Mouse (Mus musculus): ENCODE measurements at regions not wholly inside any gene's neighbourhood (a gene's known extent, or its start where the extent isn't known, plus 50 kb on each side); places are given as distances from the start of the nearest gene placed in this dataset.

DNA sequence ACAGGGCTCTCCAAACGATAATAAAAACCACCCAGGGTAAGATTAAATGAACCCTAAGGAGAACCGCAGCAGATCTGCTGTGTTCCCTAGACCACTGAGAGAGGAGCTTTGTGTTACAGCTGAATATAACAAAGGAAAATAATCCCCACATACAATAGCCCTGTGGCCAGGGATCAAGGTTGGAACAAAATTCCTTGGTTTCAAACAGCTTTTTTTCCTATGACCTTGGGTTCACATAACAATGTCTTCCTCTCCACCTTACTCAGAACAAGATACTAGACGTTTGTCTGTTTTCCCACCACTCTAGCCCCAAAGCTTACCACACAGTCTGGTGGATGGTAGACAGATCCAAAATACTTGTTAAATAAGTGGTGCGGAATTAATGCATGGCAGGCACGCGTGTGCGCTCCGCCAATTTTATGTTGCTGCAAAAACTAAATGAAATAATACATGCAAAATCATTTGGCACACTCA is 281.0 kb downstream of the Galc start:
- H3K4me2 ChIP-seq (ENCODE audit: low read depth, low read length): no peak overlapping the region
- H3K27ac ChIP-seq (replicated peaks; ENCODE audit: low read depth, low read length): no peak overlapping the region
- no peaks in the 10 kb centered on the region for H3K36me3 ChIP-seq (replicated peaks; ENCODE audit: control insufficient read depth, insufficient read depth, low read depth, low read length)
- H3K4me1 ChIP-seq (ENCODE audit: control insufficient read depth, insufficient read depth, low read length): no peaks in the 10 kb centered on the region
- no peak for ATAC-seq (replicated peaks; ENCODE audit: insufficient number of reproducible peaks, low FRiP score, low TSS enrichment, low read depth)
- no peak overlapping the region for H3K9ac ChIP-seq (replicated peaks; ENCODE audit: low read length)
- DNase-seq (ENCODE audit: low spot score): peak; percentile 9
- H3K27me3 ChIP-seq (ENCODE audit: control insufficient read depth, insufficient read depth, low read length): no peaks in the 10 kb centered on the region
- no peaks in the 10 kb centered on the region for H3K9me3 ChIP-seq (replicated peaks; ENCODE audit: control insufficient read depth, low read length)
- no peak overlapping the region for H3K4me3 ChIP-seq (ENCODE audit: low read depth, low read length)
- 69% methylated on average over 8 of the region's 8 CpGs for WGBS

GRCm38 (mm10) chr12:97977633-97978032 is 281.6 kb downstream of the Galc start:
- H3K4me1 ChIP-seq (ENCODE audit: control insufficient read depth, insufficient read depth, low read length): no peaks in the 10 kb centered on the region
- H3K4me3 ChIP-seq (ENCODE audit: low read depth, low read length): no peak overlapping the region
- H3K9ac ChIP-seq (replicated peaks; ENCODE audit: low read length): no peak overlapping the region
- WGBS: 60% methylated on average over 3 of the region's 3 CpGs
- no peaks in the 10 kb centered on the region for H3K36me3 ChIP-seq (replicated peaks; ENCODE audit: control insufficient read depth, insufficient read depth, low read depth, low read length)
- no peak overlapping the region for H3K27ac ChIP-seq (replicated peaks; ENCODE audit: low read depth, low read length)
- H3K9me3 ChIP-seq (replicated peaks; ENCODE audit: control insufficient read depth, low read length): no peaks in the 10 kb centered on the region
- DNase-seq (ENCODE audit: low spot score) (no peak), ATAC-seq (replicated peaks; ENCODE audit: insufficient number of reproducible peaks, low FRiP score, low TSS enrichment, low read depth) (no peak)
- H3K27me3 ChIP-seq (ENCODE audit: control insufficient read depth, insufficient read depth, low read length): no peaks in the 10 kb centered on the region
- no peak overlapping the region for H3K4me2 ChIP-seq (ENCODE audit: low read depth, low read length)

- Histone ChIP-seq H3K36me3 (replicated peaks; ENCODE audit: control insufficient read depth, insufficient read depth, low read depth, low read length) (no peaks in the 10 kb centered on the region), H3K4me2 (ENCODE audit: low read depth, low read length) (no peak overlapping the region), H3K27ac (replicated peaks; ENCODE audit: low read depth, low read length) (no peak overlapping the region), H3K9me3 (replicated peaks; ENCODE audit: control insufficient read depth, low read length) (no peaks in the 10 kb centered on the region), H3K4me1 (ENCODE audit: control insufficient read depth, insufficient read depth, low read length) (no peaks in the 10 kb centered on the region), H3K27me3 (ENCODE audit: control insufficient read depth, insufficient read depth, low read length) (no peaks in the 10 kb centered on the region), H3K9ac (replicated peaks; ENCODE audit: low read length) (no peak overlapping the region), H3K4me3 (ENCODE audit: low read depth, low read length) (no peak overlapping the region)
- ATAC-seq (replicated peaks; ENCODE audit: insufficient number of reproducible peaks, low FRiP score, low TSS enrichment, low read depth) (no peak), DNase-seq (ENCODE audit: low spot score) (no peak)
- 64% methylated on average over 10 of the region's 10 CpGs for WGBS
These were observed 285.2 kb downstream of the Galc start for GRCm38 (mm10) chr12:97973909-97974510.

GRCm38 (mm10) chr12:97957201-97957600 is 302.1 kb downstream of the Galc start:
- no peaks in the 10 kb centered on the region for H3K4me1 ChIP-seq (ENCODE audit: control insufficient read depth, insufficient read depth, low read length)
- DNase-seq (ENCODE audit: low spot score) (no peak), ATAC-seq (replicated peaks; ENCODE audit: insufficient number of reproducible peaks, low FRiP score, low TSS enrichment, low read depth) (no peak)
- H3K27ac ChIP-seq (replicated peaks; ENCODE audit: low read depth, low read length): no peak overlapping the region
- H3K4me2 ChIP-seq (ENCODE audit: low read depth, low read length): no peak overlapping the region
- no peaks in the 10 kb centered on the region for H3K27me3 ChIP-seq (ENCODE audit: control insufficient read depth, insufficient read depth, low read length)
- no peaks in the 10 kb centered on the region; the same call in 1 of the 2 replicates for H3K36me3 ChIP-seq (replicated peaks; ENCODE audit: control insufficient read depth, insufficient read depth, low read depth, low read length)
- H3K4me3 ChIP-seq (ENCODE audit: low read depth, low read length): no peak overlapping the region
- H3K9me3 ChIP-seq (replicated peaks; ENCODE audit: control insufficient read depth, low read length): no peaks in the 10 kb centered on the region
- H3K9ac ChIP-seq (replicated peaks; ENCODE audit: low read length): no peak overlapping the region
- 76% methylated on average over 4 of the region's 4 CpGs for WGBS

- H3K4me1 ChIP-seq (ENCODE audit: control insufficient read depth, insufficient read depth, low read length): no peaks in the 10 kb centered on the region
- ATAC-seq (replicated peaks; ENCODE audit: insufficient number of reproducible peaks, low FRiP score, low TSS enrichment, low read depth) (no peak), DNase-seq (ENCODE audit: low spot score) (no peak)
- WGBS: 88% methylated on average over 3 of the region's 3 CpGs
- H3K9ac ChIP-seq (replicated peaks; ENCODE audit: low read length): no peak overlapping the region
- no peak overlapping the region for H3K27ac ChIP-seq (replicated peaks; ENCODE audit: low read depth, low read length)
- no peaks in the 10 kb centered on the region for H3K27me3 ChIP-seq (ENCODE audit: control insufficient read depth, insufficient read depth, low read length)
- no peaks in the 10 kb centered on the region for H3K9me3 ChIP-seq (replicated peaks; ENCODE audit: control insufficient read depth, low read length)
- no peak overlapping the region for H3K4me2 ChIP-seq (ENCODE audit: low read depth, low read length)
- H3K36me3 ChIP-seq (replicated peaks; ENCODE audit: control insufficient read depth, insufficient read depth, low read depth, low read length): no peaks in the 10 kb centered on the region; the same call in 1 of the 2 replicates
- H3K4me3 ChIP-seq (ENCODE audit: low read depth, low read length): no peak overlapping the region
These were observed 305.9 kb downstream of the Galc start for GRCm38 (mm10) chr12:97953336-97953735.

- Histone ChIP-seq H3K9me3 (replicated peaks; ENCODE audit: control insufficient read depth, low read length) (no peaks in the 10 kb centered on the region), H3K4me2 (ENCODE audit: low read depth, low read length) (no peak overlapping the region), H3K27ac (replicated peaks; ENCODE audit: low read depth, low read length) (no peak overlapping the region), H3K27me3 (ENCODE audit: control insufficient read depth, insufficient read depth, low read length) (no peaks in the 10 kb centered on the region), H3K36me3 (replicated peaks; ENCODE audit: control insufficient read depth, insufficient read depth, low read depth, low read length) (no peaks in the 10 kb centered on the region; the same call in 1 of the 2 replicates), H3K9ac (replicated peaks; ENCODE audit: low read length) (no peak overlapping the region), H3K4me3 (ENCODE audit: low read depth, low read length) (no peak overlapping the region), H3K4me1 (ENCODE audit: control insufficient read depth, insufficient read depth, low read length) (no peaks in the 10 kb centered on the region)
- DNase-seq (ENCODE audit: low spot score) (no peak), ATAC-seq (replicated peaks; ENCODE audit: insufficient number of reproducible peaks, low FRiP score, low TSS enrichment, low read depth) (no peak)
- WGBS: 82% methylated on average over 8 of the region's 8 CpGs
These were observed 307.1 kb downstream of the Galc start for GRCm38 (mm10) chr12:97952204-97952603.

DNA sequence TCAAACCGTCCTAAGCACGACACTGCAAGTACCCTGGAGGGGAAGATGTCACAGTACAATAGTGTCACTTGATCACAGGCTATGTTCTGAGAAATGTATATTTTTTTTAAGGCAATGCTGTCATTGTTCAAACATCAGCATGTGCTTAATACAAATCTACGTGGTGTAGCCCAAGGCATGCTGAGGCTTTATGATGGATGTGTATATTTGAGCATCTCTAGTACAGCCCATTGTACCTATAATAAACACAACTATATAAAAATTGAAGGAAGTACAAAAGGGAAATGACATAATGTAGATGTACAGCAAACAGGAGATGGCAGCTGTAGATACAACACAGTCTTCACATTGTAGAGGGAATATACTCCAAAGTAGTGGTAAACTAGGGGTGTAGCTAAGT is 309.2 kb downstream of the Galc start:
- Histone ChIP-seq H3K4me2 (ENCODE audit: low read depth, low read length) (no peak overlapping the region), H3K4me1 (ENCODE audit: control insufficient read depth, insufficient read depth, low read length) (no peaks in the 10 kb centered on the region), H3K36me3 (replicated peaks; ENCODE audit: control insufficient read depth, insufficient read depth, low read depth, low read length) (no peaks in the 10 kb centered on the region), H3K27me3 (ENCODE audit: control insufficient read depth, insufficient read depth, low read length) (no peaks in the 10 kb centered on the region), H3K27ac (replicated peaks; ENCODE audit: low read depth, low read length) (no peak overlapping the region), H3K9ac (replicated peaks; ENCODE audit: low read length) (no peak overlapping the region), H3K9me3 (replicated peaks; ENCODE audit: control insufficient read depth, low read length) (no peaks in the 10 kb centered on the region), H3K4me3 (ENCODE audit: low read depth, low read length) (no peak overlapping the region)
- 60% methylated on average over 3 of the region's 3 CpGs for WGBS
- no peak for DNase-seq (ENCODE audit: low spot score)
- no peak for ATAC-seq (replicated peaks; ENCODE audit: insufficient number of reproducible peaks, low FRiP score, low TSS enrichment, low read depth)

DNA sequence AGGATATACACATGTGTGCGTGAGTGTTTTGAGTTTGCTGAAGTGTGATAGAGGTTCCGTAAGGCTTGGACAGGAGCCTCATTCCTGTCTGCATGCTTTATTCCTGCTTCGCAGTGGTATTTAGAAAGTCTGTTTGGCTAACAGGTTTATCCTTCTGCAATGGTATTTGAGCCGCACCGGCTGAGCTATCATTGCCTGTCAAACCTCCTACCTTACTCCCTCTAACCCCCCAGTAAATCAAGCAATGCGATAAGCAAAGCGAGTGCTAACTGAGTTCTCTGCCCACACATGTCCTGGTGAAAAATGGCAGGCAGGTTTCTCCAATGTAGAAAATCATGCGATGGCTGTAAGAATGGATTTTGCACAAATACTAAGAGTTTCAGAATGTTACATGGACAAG is 311.8 kb downstream of the Galc start:
- no peak for ATAC-seq (replicated peaks; ENCODE audit: insufficient number of reproducible peaks, low FRiP score, low TSS enrichment, low read depth)
- Histone ChIP-seq H3K9me3 (replicated peaks; ENCODE audit: control insufficient read depth, low read length) (no peaks in the 10 kb centered on the region), H3K27me3 (ENCODE audit: control insufficient read depth, insufficient read depth, low read length) (no peaks in the 10 kb centered on the region), H3K36me3 (replicated peaks; ENCODE audit: control insufficient read depth, insufficient read depth, low read depth, low read length) (no peaks in the 10 kb centered on the region), H3K4me3 (ENCODE audit: low read depth, low read length) (no peak overlapping the region), H3K27ac (replicated peaks; ENCODE audit: low read depth, low read length) (no peak overlapping the region), H3K9ac (replicated peaks; ENCODE audit: low read length) (no peak overlapping the region), H3K4me1 (ENCODE audit: control insufficient read depth, insufficient read depth, low read length) (no peaks in the 10 kb centered on the region), H3K4me2 (ENCODE audit: low read depth, low read length) (no peak overlapping the region)
- DNase-seq (ENCODE audit: low spot score): no peak
- 91% methylated on average over 8 of the region's 8 CpGs for WGBS

Data from embryonic facial prominence, embryonic 11.5 days (tissue).